In the genomic region with DNA sequence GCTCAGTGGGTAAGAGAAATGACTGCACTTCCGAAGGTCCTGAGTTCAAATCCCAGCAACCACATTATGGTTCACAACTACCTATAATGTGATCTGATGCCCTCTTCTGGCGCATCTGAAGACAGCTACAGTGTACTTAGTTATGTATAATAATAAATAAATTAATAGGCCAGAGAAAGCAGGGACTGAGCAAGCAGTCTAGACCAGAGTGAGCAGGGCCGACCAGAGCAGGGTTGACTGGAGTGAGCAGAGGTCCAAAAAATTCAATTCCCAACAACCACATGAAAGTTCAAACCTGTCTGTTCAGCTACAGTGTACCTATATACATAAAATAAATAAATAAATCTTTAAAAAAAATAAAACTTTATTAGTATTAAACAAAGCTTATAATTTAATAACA, we compare ENCODE assay signal across 12 mouse cellular contexts. TPM values are rescaled to one million over a fixed set of nuclear protein-coding genes. Genes with fewer than 3 reads are reported as not detected.
"Had no signal": no experiment of that assay in that cellular context is flagged by ENCODE, and none has a peak within 500 bp of the region (broad histone marks: within the 10 kb centered on the region; RNA-seq: fewer than 3 reads in every experiment).

No protein-coding gene starts in this region.

- H3K9me3 ChIP-seq: midbrain, embryonic 10.5 days; neural tube, embryonic 13.5 days had no signal

- H3K4me3 ChIP-seq: left cerebral cortex, adult 2 months; midbrain, embryonic 10.5 days; myocyte; neural tube, embryonic 13.5 days had no signal

- H3K4me2 ChIP-seq: lung, embryonic 14.5 days; neural tube, embryonic 13.5 days had no signal

- H3K9ac ChIP-seq: lung, embryonic 14.5 days; neural tube, embryonic 13.5 days had no signal

- H3K27me3 ChIP-seq: neural tube, embryonic 13.5 days had no signal

- H3K27ac ChIP-seq: left cerebral cortex, adult 2 months; midbrain, embryonic 10.5 days; neural tube, embryonic 13.5 days; stomach, postnatal 0 days had no signal

- H3K36me3 ChIP-seq: midbrain, embryonic 10.5 days; neural tube, embryonic 13.5 days had no signal

- DNase-seq: kidney, postnatal 25 days; lung, postnatal 4 days had no signal

- H3K4me1 ChIP-seq: midbrain, embryonic 10.5 days; neural tube, embryonic 13.5 days had no signal

RNA-seq across cellular contexts. Expression of gene Pdc, which starts 52.2 kb away (rescaled TPM):
- polyA plus RNA-seq: kidney, embryonic 16.5 days; limb, embryonic 11.5 days; liver, adult 2 months; liver, embryonic 16.5 days; lung, embryonic 14.5 days; midbrain, embryonic 10.5 days; myocyte; neural tube, embryonic 13.5 days; stomach, postnatal 0 days had no signal
